Mouse (Mus musculus) WW6 (cell line): ENCODE measurements around the gene Gapvd1.
"Not testable (repeated sequence)": the region's sequence is repeated elsewhere in the genome, so short reads cannot be mapped to it uniquely, and the experiment has no call there.

Experiments used
- DNase-seq: peaks from one replicate; pipeline ENCODE4 v3.0.0-alpha.2; 2013; ENCODE audit warnings: low read depth, low spot score

The Gapvd1 gene

GRCm38 (mm10) chr2:34754551-34755358 is at the start of gene Gapvd1:
Gene Gapvd1 (minus strand): TSS chr2:34755232.
- DNase-seq: no peak

GRCm38 (mm10) chr2:34804815-34805214 is 49.8 kb upstream of the Gapvd1 start:
- no peak for DNase-seq

- DNase-seq: no peak
Observed at GRCm38 (mm10) chr2:34804172-34804571, 49.1 kb upstream of the Gapvd1 start.

- no peak for DNase-seq
Observed at GRCm38 (mm10) chr2:34803746-34804145, 48.7 kb upstream of the Gapvd1 start.

GRCm38 (mm10) chr2:34802565-34803245 is 47.7 kb upstream of the Gapvd1 start:
- not testable (repeated sequence) for DNase-seq

GRCm38 (mm10) chr2:34801516-34802482 is 46.8 kb upstream of the Gapvd1 start:
- DNase-seq: peak; percentile 97

GRCm38 (mm10) chr2:34800371-34800770 is 45.3 kb upstream of the Gapvd1 start:
- DNase-seq: no peak

- peak; percentile 53 for DNase-seq
Observed at GRCm38 (mm10) chr2:34799357-34800256, 44.6 kb upstream of the Gapvd1 start, which contains the start of gene Rabepk. Gene Rabepk (minus strand): TSS chr2:34799912.

- no peak for DNase-seq
Observed at GRCm38 (mm10) chr2:34795426-34795825, 40.4 kb upstream of the Gapvd1 start.

GRCm38 (mm10) chr2:34794511-34794910 is 39.5 kb upstream of the Gapvd1 start:
- DNase-seq: no peak

- not testable (repeated sequence) for DNase-seq
Observed at GRCm38 (mm10) chr2:34792543-34792942, 37.5 kb upstream of the Gapvd1 start.

- no peak for DNase-seq
Observed at GRCm38 (mm10) chr2:34790282-34790681, 35.2 kb upstream of the Gapvd1 start.

- no peak for DNase-seq
Observed at GRCm38 (mm10) chr2:34784085-34784484, 29.1 kb upstream of the Gapvd1 start.

GRCm38 (mm10) chr2:34783064-34784020 is 28.3 kb upstream of the Gapvd1 start:
- no peak for DNase-seq

GRCm38 (mm10) chr2:34777237-34777868 is 22.3 kb upstream of the Gapvd1 start:
- no peak for DNase-seq

- no peak for DNase-seq
Observed at GRCm38 (mm10) chr2:34774493-34774892, 19.5 kb upstream of the Gapvd1 start.

- DNase-seq: no peak
Observed at GRCm38 (mm10) chr2:34773673-34774072, 18.6 kb upstream of the Gapvd1 start.

GRCm38 (mm10) chr2:34772252-34773235 is 17.5 kb upstream of the Gapvd1 start:
- DNase-seq: no peak
